Mouse (Mus musculus) heart, adult 2 months (tissue): Measurements from ENCODE around the gene Angptl2.

Experiments used
- EP300 ChIP-seq: fragments of 200-500 bp; IDR thresholded peaks from 2 replicates; pipeline ENCODE4 v1.6.1; 2011; ENCODE audit warnings: low read depth, low read length, control low read depth; ENCODE audit not compliant: insufficient read depth
- POLR2A ChIP-seq: fragments of 200-500 bp; IDR thresholded peaks from 2 replicates; pipeline ENCODE4 v1.6.1; 2011; ENCODE audit warnings: mild to moderate bottlenecking, low read depth, low read length, control low read depth; ENCODE audit not compliant: insufficient read depth

DNA sequence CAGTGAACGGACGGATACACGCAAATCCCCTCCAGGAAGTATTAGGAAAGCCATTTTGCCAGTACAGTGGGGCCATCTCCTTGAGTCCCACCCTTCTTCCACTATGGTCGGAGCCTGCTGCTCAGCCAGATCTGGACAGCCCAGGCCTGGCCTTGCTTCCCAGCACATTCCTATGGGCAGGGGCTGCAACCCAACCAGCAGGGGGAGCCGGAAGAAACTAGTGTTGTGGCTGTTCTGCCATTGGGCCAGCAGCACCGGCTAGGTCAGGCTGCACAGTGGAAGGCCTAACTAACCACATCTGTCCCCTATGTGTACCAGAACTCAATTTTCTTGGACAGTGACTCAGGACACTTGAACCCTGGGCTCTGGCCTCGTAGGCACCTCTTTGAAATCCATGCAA lies 30.6 kb upstream of the Angptl2 start:
- TF ChIP-seq POLR2A (no peak), EP300 (no peak)
